Comparison of ENCODE assay signal across 29 mouse cellular contexts in genomic region chr5:98034207-98034606, GRCm38 (mm10). TPM values are rescaled to one million over a fixed set of nuclear protein-coding genes. Genes with fewer than 3 reads are reported as not detected.
DNase-seq lines count a peak whose midpoint lies in the region; ATAC-seq and TF ChIP-seq lines count a peak whose summit lies in the region.
"Had no signal": no experiment of that assay in that cellular context is flagged by ENCODE, and none has a peak within 500 bp of the region (broad histone marks: within the 10 kb centered on the region; RNA-seq: fewer than 3 reads in every experiment).

No protein-coding gene starts in this region.

- peaks cover 5% of the 10 kb centered on the region for H3K4me1 ChIP-seq in midbrain, embryonic 11.5 days (ENCODE audit: control insufficient read depth, insufficient read depth, low read length)
- peaks cover 4% of the 10 kb centered on the region; the same call in 1 of the 2 replicates for H3K4me1 ChIP-seq in midbrain, embryonic 14.5 days (ENCODE audit: control insufficient read depth, insufficient read depth, low read length)
- H3K4me1 ChIP-seq: liver, embryonic 15.5 days had no signal

- no peak overlapping the region for H3K4me3 ChIP-seq in gastrocnemius, adult 2 months
- H3K4me3 ChIP-seq in midbrain, embryonic 11.5 days (ENCODE audit: low read depth, low read length), result no peak overlapping the region
- H3K4me3 ChIP-seq in midbrain, embryonic 14.5 days (replicated peaks; ENCODE audit: low read depth, low read length), result no peak overlapping the region
- H3K4me3 ChIP-seq in myocyte, result no peak overlapping the region
- H3K4me3 ChIP-seq: erythroblast, embryonic 14.5 days; forebrain, embryonic 12.5 days; heart, embryonic 15.5 days; left cerebral cortex, adult 2 months; limb, embryonic 12.5 days; liver, embryonic 15.5 days; megakaryocyte, embryonic 14.5 days; midbrain, embryonic 13.5 days; neural tube, embryonic 15.5 days had no signal

- WGBS in midbrain, embryonic 11.5 days, result 77% methylated on average over 2 of the region's 2 CpGs
- 80% methylated on average over 2 of the region's 2 CpGs for WGBS in midbrain, embryonic 14.5 days

- intact Hi-C loops in gastrocnemius, adult 2 months (cut with DNase I), result no loop called here

- DNase-seq in gastrocnemius, adult 2 months, result peak; percentile 34
- DNase-seq in gastrocnemius, postnatal 10 days, result no peak
- peak; percentile 60 for DNase-seq in midbrain, embryonic 11.5 days (ENCODE audit: low spot score, missing footprints)
- no peak for DNase-seq in midbrain, embryonic 14.5 days
- DNase-seq in kidney, adult 11 months, result no peak
- no peak for DNase-seq in Muller cell, postnatal 12 days (ENCODE audit: inconsistent ontology term)
- DNase-seq: adrenal gland, postnatal 14 days; cerebellum, adult 11-12 months; cerebellum, adult 9-11 months; heart, postnatal 36 days; kidney, postnatal 25 days; lung, embryonic 14.5 days; lung, postnatal 14 days; retina, postnatal 1 day; right cerebral cortex, postnatal 14 days; thymus, postnatal 25 days had no signal

- H3K9me3 ChIP-seq in midbrain, embryonic 11.5 days (ENCODE audit: control insufficient read depth, low read length), result no peaks in the 10 kb centered on the region
- H3K9me3 ChIP-seq in midbrain, embryonic 14.5 days (ENCODE audit: control insufficient read depth, low read length), result no peaks in the 10 kb centered on the region
- H3K9me3 ChIP-seq: forebrain, embryonic 12.5 days; heart, embryonic 15.5 days; limb, embryonic 12.5 days; liver, embryonic 15.5 days; megakaryocyte, embryonic 14.5 days; midbrain, embryonic 13.5 days; neural tube, embryonic 15.5 days had no signal

- TF ChIP-seq CTCF in gastrocnemius, adult 2 months (IDR thresholded peaks at IDR 0.05), result no peak

- H3K27ac ChIP-seq in gastrocnemius, adult 2 months, result peak overlapping the region; percentile 24; the same call in 1 of the 2 replicates
- no peak overlapping the region for H3K27ac ChIP-seq in midbrain, embryonic 11.5 days (ENCODE audit: low read depth, low read length)
- no peak overlapping the region for H3K27ac ChIP-seq in midbrain, embryonic 14.5 days (replicated peaks; ENCODE audit: low read depth, low read length)
- H3K27ac ChIP-seq: forebrain, embryonic 12.5 days; heart, embryonic 15.5 days; hindbrain, embryonic 14.5 days; left cerebral cortex, adult 2 months; limb, embryonic 12.5 days; liver, embryonic 15.5 days; midbrain, embryonic 13.5 days; neural tube, embryonic 15.5 days had no signal

- no peak overlapping the region for H3ac ChIP-seq in myocyte (ENCODE audit: control insufficient read depth, insufficient read length)

- H3K4me2 ChIP-seq in midbrain, embryonic 11.5 days, result no peak overlapping the region
- no peak overlapping the region for H3K4me2 ChIP-seq in midbrain, embryonic 14.5 days (ENCODE audit: low read length)
- peak overlapping the region; percentile 42 for H3K4me2 ChIP-seq in myocyte (ENCODE audit: low read depth)
- H3K4me2 ChIP-seq: forebrain, embryonic 12.5 days; heart, embryonic 15.5 days; hindbrain, embryonic 14.5 days; limb, embryonic 12.5 days; liver, embryonic 15.5 days; lung, embryonic 14.5 days; midbrain, embryonic 13.5 days; neural tube, embryonic 15.5 days had no signal

- no peak overlapping the region for H3K9ac ChIP-seq in midbrain, embryonic 11.5 days (ENCODE audit: low read length)
- H3K9ac ChIP-seq in midbrain, embryonic 14.5 days (replicated peaks; ENCODE audit: low read length), result no peak overlapping the region
- H3K9ac ChIP-seq: forebrain, embryonic 12.5 days; heart, embryonic 15.5 days; hindbrain, embryonic 14.5 days; limb, embryonic 12.5 days; liver, embryonic 15.5 days; lung, embryonic 14.5 days; midbrain, embryonic 13.5 days; neural tube, embryonic 15.5 days had no signal

- H3K27me3 ChIP-seq in midbrain, embryonic 11.5 days (ENCODE audit: control insufficient read depth, insufficient read depth, low read length), result no peaks in the 10 kb centered on the region
- no peaks in the 10 kb centered on the region for H3K27me3 ChIP-seq in midbrain, embryonic 14.5 days (ENCODE audit: control insufficient read depth, insufficient read depth, low read length)
- H3K27me3 ChIP-seq in myocyte (ENCODE audit: control insufficient read depth, insufficient read depth, insufficient read length), result no peaks in the 10 kb centered on the region
- H3K27me3 ChIP-seq: forebrain, embryonic 12.5 days; heart, embryonic 15.5 days had no signal

- no peaks in the 10 kb centered on the region for H3K36me3 ChIP-seq in midbrain, embryonic 11.5 days (ENCODE audit: control insufficient read depth, insufficient read depth, low read length)
- no peaks in the 10 kb centered on the region for H3K36me3 ChIP-seq in midbrain, embryonic 14.5 days (ENCODE audit: control insufficient read depth, insufficient read depth, low read length)
- no peaks in the 10 kb centered on the region for H3K36me3 ChIP-seq in myocyte (ENCODE audit: control insufficient read depth, insufficient read depth)
- H3K36me3 ChIP-seq: forebrain, embryonic 12.5 days; G1E; heart, embryonic 15.5 days; limb, embryonic 12.5 days; liver, embryonic 15.5 days; midbrain, embryonic 13.5 days; neural tube, embryonic 15.5 days had no signal

- peaks cover 5% of the 10 kb centered on the region for H3K79me2 ChIP-seq in myocyte (ENCODE audit: control insufficient read depth, insufficient read depth)

- ATAC-seq in midbrain, embryonic 11.5 days (ENCODE audit: low FRiP score), result no peak
- no peak for ATAC-seq in midbrain, embryonic 14.5 days (ENCODE audit: low FRiP score, low TSS enrichment)
- ATAC-seq: intestine, postnatal 0 days; midbrain, embryonic 13.5 days had no signal

- no peak for TF ChIP-seq POLR2A in myocyte (IDR thresholded peaks at IDR 0.05; ENCODE audit: insufficient read length, low read depth)

TF ChIP-seq in myocyte, 11 proteins besides CTCF, POLR2A, EP300 and RAD21:
- TF ChIP-seq TCF3 (IDR thresholded peaks at IDR 0.05; ENCODE audit: insufficient read length, low read depth), result no peak
- no peak for TF ChIP-seq REST (IDR thresholded peaks at IDR 0.05; ENCODE audit: insufficient read depth, insufficient read length)
- no peak for TF ChIP-seq MAX (IDR thresholded peaks at IDR 0.05; ENCODE audit: low read depth)
- TF ChIP-seq USF1 (IDR thresholded peaks at IDR 0.05; ENCODE audit: low read depth), result no peak
- TF ChIP-seq TCF12 (IDR thresholded peaks at IDR 0.05; ENCODE audit: insufficient read depth, poor library complexity, severe bottlenecking), result no peak
- TF ChIP-seq MYOG (IDR thresholded peaks at IDR 0.05; ENCODE audit: control insufficient read depth in 1 of 3, insufficient read depth in 1 of 3, insufficient read length in 2 of 3, low read depth in 2 of 3), result no peak
- TF ChIP-seq SRF (IDR thresholded peaks at IDR 0.05; ENCODE audit: control insufficient read depth, insufficient read length, low read depth), result no peak

RNA-seq across cellular contexts. Expression of gene Antxr2, which starts 3.4 kb away (rescaled TPM):
- total RNA-seq in gastrocnemius, adult 2 months (2021), result 10 to 100 TPM in 1 of 2 experiments, 1 to 10 TPM in 1; 8.1 to 12.1 TPM
- total RNA-seq in gastrocnemius, postnatal 10 days (2021), result 10 to 100 TPM; 25.8 to 35.6 TPM
- 13.1 and 14.1 TPM in 2 replicates for polyA plus RNA-seq in midbrain, embryonic 11.5 days (2014; fragmentation: Nextera tagmentation; extraction: Ambion mirVana)
- 1.3 and 4.4 TPM in 2 replicates for polyA plus RNA-seq in midbrain, embryonic 14.5 days (2014; fragmentation: Nextera tagmentation; extraction: Ambion mirVana)
- 23.1 TPM for polyA plus RNA-seq in myocyte (2012; fragmentation: generic; extraction: Trizol)
- polyA plus RNA-seq: G1E had no signal

Comparison
In these comparisons a context has a peak if more than half of its experiments do, and no peak if none do; other contexts are left out.
1. DNase-seq: peak in gastrocnemius, adult 2 months (single experiment) and midbrain, embryonic 11.5 days (single experiment); none in gastrocnemius, postnatal 10 days (single experiment), midbrain, embryonic 14.5 days (single experiment), kidney, adult 11 months (single experiment) and Muller cell, postnatal 12 days (single experiment).